Mouse (Mus musculus): ENCODE results near the gene Paqr7. TPM values are rescaled to one million over a fixed set of nuclear protein-coding genes. Genes with fewer than 3 reads are reported as not detected.

Paqr7 gene
- total and polyA plus RNA-seq, 3 experiments, result 0.19 to 2.4 TPM; not detected in 1

GRCm38 (mm10) chr4:134481270-134481669, 15.2 kb upstream of the Paqr7 start:
- no peaks in the 10 kb centered on the region for H3K79me2 ChIP-seq (ENCODE audit: control insufficient read depth, insufficient read depth, low read length, poor library complexity)
- no peak for DNase-seq (ENCODE audit: low read depth, low spot score)
- H3K9ac ChIP-seq (ENCODE audit: control insufficient read depth, low read depth, low read length, poor library complexity, severe bottlenecking), result no peak overlapping the region
- no peaks in the 10 kb centered on the region; a peak in 1 of 4 replicates for H3K4me1 ChIP-seq (ENCODE audit: control insufficient read depth in 1 of 2, insufficient read depth in 2 of 2, low read length in 2 of 2)
- H3K9me3 ChIP-seq (replicated peaks; ENCODE audit: insufficient read depth, low read length), result no peaks in the 10 kb centered on the region
- H3K27me3 ChIP-seq (ENCODE audit: control insufficient read depth in 1 of 2, insufficient read depth in 2 of 2, low read length in 2 of 2), result peaks cover 3 to 6% of the 10 kb centered on the region in 2 experiments; a peak in 2 of 4 replicates
- H3K4me3 ChIP-seq (ENCODE audit: control insufficient read depth in 1 of 2, insufficient read depth in 1 of 2, low read depth in 2 of 2, low read length in 2 of 2), result no peak overlapping the region
- TF ChIP-seq ELF1 (IDR thresholded peaks at IDR 0.05; ENCODE audit: low read depth, low read length), result no peak
- no peak for TF ChIP-seq MEF2A (IDR thresholded peaks at IDR 0.05; ENCODE audit: extremely low read depth, insufficient replicate concordance, low read depth, low read length, poor library complexity, severe bottlenecking)
- TF ChIP-seq HCFC1 (IDR thresholded peaks at IDR 0.05; ENCODE audit: low read depth, low read length), result no peak
- no peak for TF ChIP-seq NRF1 (IDR thresholded peaks at IDR 0.05; ENCODE audit: insufficient read depth, low read depth, low read length, poor library complexity, severe bottlenecking)
- TF ChIP-seq CTCF (IDR thresholded peaks at IDR 0.05 in 2 of 3, conservative IDR thresholded peaks at IDR 0.05 in 1 of 3; ENCODE audit: control insufficient read depth in 1 of 3, insufficient read depth in 1 of 3, low read depth in 2 of 3, low read length in 3 of 3, poor library complexity in 1 of 3, severe bottlenecking in 1 of 3), result no peak
- no peak for TF ChIP-seq ETS1 (IDR thresholded peaks at IDR 0.05; ENCODE audit: low read depth, low read length)
- TF ChIP-seq GABPA (IDR thresholded peaks at IDR 0.05; ENCODE audit: low read depth, low read length), result no peak
- no peak for TF ChIP-seq TCF12 (IDR thresholded peaks at IDR 0.05; ENCODE audit: low read depth, low read length)
- TF ChIP-seq USF1 (IDR thresholded peaks at IDR 0.05; ENCODE audit: low read depth, low read length), result no peak
- no peak for TF ChIP-seq GATA1 (IDR thresholded peaks at IDR 0.05; ENCODE audit: low read depth, low read length)
- TF ChIP-seq NELFE (IDR thresholded peaks at IDR 0.05; ENCODE audit: low read depth, low read length), result no peak
- TF ChIP-seq MAZ (IDR thresholded peaks at IDR 0.05; ENCODE audit: low read depth, low read length), result no peak
- no peak for TF ChIP-seq MYC (IDR thresholded peaks at IDR 0.05; ENCODE audit: low read depth, low read length)
- no peak for TF ChIP-seq MAFK (IDR thresholded peaks at IDR 0.05; ENCODE audit: borderline replicate concordance, low read depth, low read length)
- no peak for TF ChIP-seq ZKSCAN1 (IDR thresholded peaks at IDR 0.05; ENCODE audit: low read depth, low read length)
- no peak for TF ChIP-seq ZNF384 (IDR thresholded peaks at IDR 0.05; ENCODE audit: low read depth, low read length)
- no peak for TF ChIP-seq MYB (IDR thresholded peaks at IDR 0.05; ENCODE audit: low read depth, low read length)
- TF ChIP-seq ZC3H11A (IDR thresholded peaks at IDR 0.05; ENCODE audit: low read depth, low read length), result no peak
- no peaks in the 10 kb centered on the region for H3K36me3 ChIP-seq (ENCODE audit: control insufficient read depth in 1 of 2, insufficient read depth in 2 of 2, low read length in 2 of 2)
- no peak overlapping the region for H3K27ac ChIP-seq (ENCODE audit: control insufficient read depth, low read depth, low read length)

- Histone ChIP-seq H3K9ac (ENCODE audit: control insufficient read depth, low read depth, low read length, poor library complexity, severe bottlenecking) (no peak overlapping the region), H3K27ac (ENCODE audit: control insufficient read depth, low read depth, low read length) (no peak overlapping the region), H3K4me3 (ENCODE audit: control insufficient read depth in 1 of 2, insufficient read depth in 1 of 2, low read depth in 2 of 2, low read length in 2 of 2) (no peak overlapping the region), H3K27me3 (ENCODE audit: control insufficient read depth in 1 of 2, insufficient read depth in 2 of 2, low read length in 2 of 2) (peaks cover 3 to 8% of the 10 kb centered on the region in 2 experiments; a peak in 2 of 4 replicates), H3K36me3 (ENCODE audit: control insufficient read depth in 1 of 2, insufficient read depth in 2 of 2, low read length in 2 of 2) (no peaks in the 10 kb centered on the region), H3K4me1 (ENCODE audit: control insufficient read depth in 1 of 2, insufficient read depth in 2 of 2, low read length in 2 of 2) (no peaks in the 10 kb centered on the region; a peak in 1 of 4 replicates), H3K9me3 (replicated peaks; ENCODE audit: insufficient read depth, low read length) (no peaks in the 10 kb centered on the region), H3K79me2 (ENCODE audit: control insufficient read depth, insufficient read depth, low read length, poor library complexity) (no peaks in the 10 kb centered on the region)
- TF ChIP-seq HCFC1 (IDR thresholded peaks at IDR 0.05; ENCODE audit: low read depth, low read length) (no peak), USF2 (IDR thresholded peaks at IDR 0.05; ENCODE audit: borderline replicate concordance in 1 of 2, insufficient read depth in 1 of 2, low read depth in 1 of 2, low read length in 2 of 2) (no peak), CTCF (IDR thresholded peaks at IDR 0.05 in 2 of 3, conservative IDR thresholded peaks at IDR 0.05 in 1 of 3; ENCODE audit: control insufficient read depth in 1 of 3, insufficient read depth in 1 of 3, low read depth in 2 of 3, low read length in 3 of 3, poor library complexity in 1 of 3, severe bottlenecking in 1 of 3) (no peak), USF1 (IDR thresholded peaks at IDR 0.05; ENCODE audit: low read depth, low read length) (no peak), MAZ (IDR thresholded peaks at IDR 0.05; ENCODE audit: low read depth, low read length) (no peak), RAD21 (IDR thresholded peaks at IDR 0.05; ENCODE audit: low read depth, low read length) (no peak), POLR2AphosphoS2 (IDR thresholded peaks at IDR 0.05; ENCODE audit: low read length) (no peak), CHD1 (IDR thresholded peaks at IDR 0.05; ENCODE audit: low read depth, low read length) (no peak), NELFE (IDR thresholded peaks at IDR 0.05; ENCODE audit: low read depth, low read length) (no peak), ZNF384 (IDR thresholded peaks at IDR 0.05; ENCODE audit: low read depth, low read length) (no peak), GABPA (IDR thresholded peaks at IDR 0.05; ENCODE audit: low read depth, low read length) (no peak), MXI1 (IDR thresholded peaks at IDR 0.05; ENCODE audit: low read depth, low read length) (no peak), MYB (IDR thresholded peaks at IDR 0.05; ENCODE audit: low read depth, low read length) (no peak), TAL1 (IDR thresholded peaks at IDR 0.05; ENCODE audit: low read length) (no peak), ZMIZ1 (IDR thresholded peaks at IDR 0.05; ENCODE audit: low read depth, low read length) (no peak), MAFK (IDR thresholded peaks at IDR 0.05; ENCODE audit: borderline replicate concordance, low read depth, low read length) (no peak)
- no peak for DNase-seq (ENCODE audit: low read depth, low spot score)
Observed at GRCm38 (mm10) chr4:134482442-134482841, 14.1 kb upstream of the Paqr7 start.

All from MEL (cell line).